Mouse (Mus musculus) neural tube, embryonic 13.5 days (tissue): Measurements from ENCODE around the gene Slc22a15. TPM values are rescaled to one million over a fixed set of nuclear protein-coding genes. Genes with fewer than 3 reads are reported as not detected.

Source experiments
- ATAC-seq: fragments of 200-750 bp; cut with Nextera tagmentation; 2 replicates; pipeline ENCODE4 v1.8.0; 2017; ENCODE audit warnings: low read depth, mild to moderate bottlenecking, moderate TSS enrichment, moderate library complexity
- H3K27ac ChIP-seq: fragments of 300-500 bp; sonication (generic); replicated peaks from 2 replicates; pipeline ENCODE4 v1.5.1; 2015; ENCODE audit warnings: moderate library complexity, mild to moderate bottlenecking, inconsistent platforms
- H3K27me3 ChIP-seq: fragments of 300-500 bp; sonication (generic); 2 replicates; pipeline ENCODE4 v1.6.1; 2015; ENCODE audit warnings: mild to moderate bottlenecking, inconsistent platforms
- H3K36me3 ChIP-seq: fragments of 300-500 bp; sonication (generic); 2 replicates; pipeline ENCODE4 v1.6.1; 2015; ENCODE audit warnings: mild to moderate bottlenecking, inconsistent platforms
- H3K4me1 ChIP-seq: fragments of 300-500 bp; sonication (generic); replicated peaks from 2 replicates; pipeline ENCODE4 v1.6.1; 2015; ENCODE audit warnings: inconsistent platforms
- H3K4me2 ChIP-seq: fragments of 300-500 bp; sonication (generic); 2 replicates; pipeline ENCODE4 v1.6.1; 2015; ENCODE audit warnings: inconsistent platforms, mild to moderate bottlenecking, moderate library complexity
- H3K4me3 ChIP-seq: fragments of 300-500 bp; sonication (generic); 2 replicates; pipeline ENCODE4 v1.5.1; 2015; ENCODE audit warnings: mild to moderate bottlenecking, inconsistent platforms
- H3K9ac ChIP-seq: fragments of 300-500 bp; sonication (generic); 2 replicates; pipeline ENCODE4 v1.6.1; 2015; ENCODE audit warnings: moderate library complexity, mild to moderate bottlenecking, inconsistent platforms
- H3K9me3 ChIP-seq: fragments of 300-500 bp; sonication (generic); 2 replicates; pipeline ENCODE4 v1.6.1; 2016; ENCODE audit warnings: inconsistent platforms
- WGBS: fragments of 180-500 bp; shearing (Covaris S2); methylation state at CpG from one replicate; pipeline ENCODE4 v1.1.7; 2015; 5-methylcytosine and 5-hydroxymethylcytosine counted together
- polyA plus RNA-seq: library from polyadenylated mRNA; unstranded; fragments of >200 nt; fragmentation: Nextera tagmentation; extraction: Ambion mirVana; gene quantifications from 2 replicates; pipeline ENCODE4 v1.2.1, GENCODE M21; 2015

The Slc22a15 gene
- polyA plus RNA-seq: 8.8 and 9.2 TPM in 2 replicates

- WGBS: under 1% methylated on average over 85 of the region's 92 CpGs
- ATAC-seq: peak; percentile 85
These were observed at the start of gene Slc22a15 for GRCm38 (mm10) chr3:101923843-101924740. Slc22a15 (minus strand) TSS chr3:101924453.

GRCm38 (mm10) chr3:101966825-101967558, 42.7 kb upstream of the Slc22a15 start:
- 0 out of 2 replicates have a peak overlapping the region, but pooled peaks have one; percentile 26 for H3K9ac ChIP-seq
- H3K9me3 ChIP-seq: no peaks in the 10 kb centered on the region
- H3K4me1 ChIP-seq: peaks cover 48% of the 10 kb centered on the region
- H3K4me3 ChIP-seq: no peak overlapping the region
- peak; percentile 81 for ATAC-seq
- no peaks in the 10 kb centered on the region for H3K27me3 ChIP-seq
- H3K4me2 ChIP-seq: peak overlapping the region; percentile 13; the same call in 1 of the 2 replicates
- peak overlapping the region; percentile 91 for H3K27ac ChIP-seq
- WGBS: 4% methylated on average over 3 of the region's 3 CpGs
- no peaks in the 10 kb centered on the region for H3K36me3 ChIP-seq

More at GRCm38 (mm10) chr3:101923843-101924740, at the start of gene Slc22a15:
- Histone ChIP-seq H3K9me3 (no peaks in the 10 kb centered on the region), H3K27me3 (no peaks in the 10 kb centered on the region), H3K9ac (peak within 1 kb of the TSS; percentile 98), H3K4me2 (peak within 1 kb of the TSS; percentile 75), H3K36me3 (no peaks in the 10 kb centered on the region), H3K4me1 (peaks cover 50% of the 10 kb centered on the region), H3K27ac (peak within 1 kb of the TSS; percentile 98), H3K4me3 (peak within 1 kb of the TSS; percentile 85)

GRCm38 (mm10) chr3:101964352-101964751, 40.1 kb upstream of the Slc22a15 start:
- Histone ChIP-seq H3K4me1 (peaks cover 48% of the 10 kb centered on the region), H3K9me3 (no peaks in the 10 kb centered on the region), H3K4me2 (peak overlapping the region; percentile 10; the same call in 1 of the 2 replicates), H3K4me3 (no peak overlapping the region), H3K27ac (peak overlapping the region; percentile 62), H3K27me3 (no peaks in the 10 kb centered on the region), H3K9ac (no peak overlapping the region), H3K36me3 (no peaks in the 10 kb centered on the region)
- WGBS: 17% methylated on average over 7 of the region's 7 CpGs
- no peak for ATAC-seq

GRCm38 (mm10) chr3:101963501-101963900, 39.2 kb upstream of the Slc22a15 start:
- Histone ChIP-seq H3K9ac (no peak overlapping the region), H3K36me3 (no peaks in the 10 kb centered on the region), H3K27me3 (no peaks in the 10 kb centered on the region), H3K9me3 (no peaks in the 10 kb centered on the region), H3K4me3 (no peak overlapping the region), H3K27ac (peak overlapping the region; percentile 62; the same call in 1 of the 2 replicates), H3K4me1 (peaks cover 51% of the 10 kb centered on the region), H3K4me2 (no peak overlapping the region)
- ATAC-seq: no peak
- whole genome bisulfite sequencing: 30% methylated on average over 9 of the region's 9 CpGs

GRCm38 (mm10) chr3:101961146-101961835, 37.0 kb upstream of the Slc22a15 start:
- Histone ChIP-seq H3K36me3 (no peaks in the 10 kb centered on the region), H3K4me1 (peaks cover 34% of the 10 kb centered on the region), H3K4me2 (no peak overlapping the region), H3K9me3 (no peaks in the 10 kb centered on the region), H3K9ac (no peak overlapping the region), H3K4me3 (no peak overlapping the region), H3K27me3 (no peaks in the 10 kb centered on the region), H3K27ac (no peak overlapping the region; the same call in 1 of the 2 replicates)
- no peak for ATAC-seq
- 81% methylated on average over 15 of the region's 15 CpGs for WGBS

GRCm38 (mm10) chr3:101958047-101958446, 33.8 kb upstream of the Slc22a15 start:
- WGBS: 76% methylated on average over 3 of the region's 3 CpGs
- no peak overlapping the region for H3K27ac ChIP-seq

GRCm38 (mm10) chr3:101953506-101953905, 29.3 kb upstream of the Slc22a15 start:
- 0 out of 2 replicates have a peak, but pooled peaks cover 5% of the 10 kb centered on the region for H3K4me1 ChIP-seq
- H3K4me2 ChIP-seq: no peak overlapping the region
- H3K27me3 ChIP-seq: no peaks in the 10 kb centered on the region
- whole genome bisulfite sequencing: 71% methylated on average over 7 of the region's 7 CpGs
- no peaks in the 10 kb centered on the region for H3K9me3 ChIP-seq
- no peak overlapping the region for H3K27ac ChIP-seq
- no peak overlapping the region for H3K4me3 ChIP-seq
- ATAC-seq: no peak
- no peaks in the 10 kb centered on the region for H3K36me3 ChIP-seq
- no peak overlapping the region for H3K9ac ChIP-seq

More at GRCm38 (mm10) chr3:101958047-101958446, 33.8 kb upstream of the Slc22a15 start:
- H3K4me1 ChIP-seq: peaks cover 7% of the 10 kb centered on the region
- H3K27me3 ChIP-seq: no peaks in the 10 kb centered on the region
- H3K4me3 ChIP-seq: no peak overlapping the region
- no peak for ATAC-seq
- H3K36me3 ChIP-seq: no peaks in the 10 kb centered on the region
- H3K4me2 ChIP-seq: no peak overlapping the region
- no peaks in the 10 kb centered on the region for H3K9me3 ChIP-seq
- H3K9ac ChIP-seq: no peak overlapping the region

- no peak overlapping the region for H3K27ac ChIP-seq
- ATAC-seq: peak; percentile 32; the same call in 1 of the 2 replicates
These were observed 28.3 kb upstream of the Slc22a15 start for GRCm38 (mm10) chr3:101952577-101952976.

GRCm38 (mm10) chr3:101948572-101948971, 24.3 kb upstream of the Slc22a15 start:
- Histone ChIP-seq H3K36me3 (no peaks in the 10 kb centered on the region), H3K4me3 (no peak overlapping the region), H3K4me2 (no peak overlapping the region), H3K4me1 (0 out of 2 replicates have a peak, but pooled peaks cover 2% of the 10 kb centered on the region), H3K27ac (no peak overlapping the region), H3K9me3 (no peaks in the 10 kb centered on the region), H3K9ac (no peak overlapping the region), H3K27me3 (no peaks in the 10 kb centered on the region)
- no peak for ATAC-seq
- 64% methylated on average over 3 of the region's 3 CpGs for WGBS

More at GRCm38 (mm10) chr3:101952577-101952976, 28.3 kb upstream of the Slc22a15 start:
- 79% methylated on average over 2 of the region's 2 CpGs for WGBS
- Histone ChIP-seq H3K9ac (no peak overlapping the region), H3K4me3 (no peak overlapping the region), H3K27me3 (no peaks in the 10 kb centered on the region), H3K9me3 (no peaks in the 10 kb centered on the region), H3K36me3 (no peaks in the 10 kb centered on the region), H3K4me1 (0 out of 2 replicates have a peak, but pooled peaks cover 5% of the 10 kb centered on the region), H3K4me2 (no peak overlapping the region)

GRCm38 (mm10) chr3:101947250-101947649, 23.0 kb upstream of the Slc22a15 start:
- WGBS: 87% methylated on average over 4 of the region's 4 CpGs
- H3K9me3 ChIP-seq: no peaks in the 10 kb centered on the region
- no peak for ATAC-seq

GRCm38 (mm10) chr3:101945257-101945656, 21.0 kb upstream of the Slc22a15 start:
- Histone ChIP-seq H3K4me3 (no peak overlapping the region), H3K9me3 (no peaks in the 10 kb centered on the region), H3K9ac (no peak overlapping the region), H3K4me1 (no peaks in the 10 kb centered on the region), H3K36me3 (no peaks in the 10 kb centered on the region), H3K4me2 (no peak overlapping the region), H3K27me3 (no peaks in the 10 kb centered on the region), H3K27ac (no peak overlapping the region)
- 78% methylated on average over 5 of the region's 5 CpGs for WGBS
- ATAC-seq: no peak

More at GRCm38 (mm10) chr3:101947250-101947649, 23.0 kb upstream of the Slc22a15 start:
- H3K27me3 ChIP-seq: no peaks in the 10 kb centered on the region
- H3K36me3 ChIP-seq: no peaks in the 10 kb centered on the region
- H3K4me2 ChIP-seq: no peak overlapping the region
- H3K9ac ChIP-seq: no peak overlapping the region
- H3K27ac ChIP-seq: no peak overlapping the region
- H3K4me1 ChIP-seq: 0 out of 2 replicates have a peak, but pooled peaks cover 2% of the 10 kb centered on the region
- H3K4me3 ChIP-seq: no peak overlapping the region
